Mouse (Mus musculus) lung, embryonic 15.5 days (tissue): ENCODE measurements at regions not wholly inside any gene's neighbourhood (a gene's known extent, or its start where the extent isn't known, plus 50 kb on each side); places are given as distances from the start of the nearest gene placed in this dataset.
A peak's percentile ranks its signal among the peaks of the same experiment; 100 is the strongest.

Experiments
- ATAC-seq: fragments of 200-750 bp; cut with Nextera tagmentation; 2 replicates; pipeline ENCODE4 v1.8.0; 2017; ENCODE audit warnings: moderate number of reproducible peaks, borderline replicate concordance; ENCODE audit not compliant: low FRiP score, low TSS enrichment; ENCODE audit errors: extremely low read depth
- H3K27ac ChIP-seq: fragments of 300-500 bp; sonication (generic); 2 replicates; pipeline ENCODE4 v1.5.1; 2015; ENCODE audit warnings: moderate library complexity, mild to moderate bottlenecking, inconsistent platforms
- H3K27me3 ChIP-seq: fragments of 300-500 bp; sonication (generic); 2 replicates; pipeline ENCODE4 v1.6.1; 2015; ENCODE audit warnings: inconsistent platforms
- H3K36me3 ChIP-seq: fragments of 300-500 bp; sonication (generic); 2 replicates; pipeline ENCODE4 v1.6.1; 2015; ENCODE audit warnings: inconsistent platforms
- H3K4me1 ChIP-seq: fragments of 300-500 bp; sonication (generic); 2 replicates; pipeline ENCODE4 v1.6.1; 2015; ENCODE audit warnings: inconsistent platforms
- H3K4me2 ChIP-seq: fragments of 300-500 bp; sonication (generic); 2 replicates; pipeline ENCODE4 v1.6.1; 2015; ENCODE audit warnings: inconsistent platforms, mild to moderate bottlenecking, moderate library complexity
- H3K4me3 ChIP-seq: fragments of 300-500 bp; sonication (generic); 2 replicates; pipeline ENCODE4 v1.5.1; 2015; ENCODE audit warnings: mild to moderate bottlenecking, inconsistent platforms
- H3K9ac ChIP-seq: fragments of 300-500 bp; sonication (generic); 2 replicates; pipeline ENCODE4 v1.6.1; 2015; ENCODE audit warnings: inconsistent platforms
- H3K9me3 ChIP-seq: fragments of 300-500 bp; sonication (generic); 2 replicates; pipeline ENCODE4 v1.6.1; 2016; ENCODE audit warnings: inconsistent platforms
- WGBS: fragments of 180-500 bp; shearing (Covaris S2); methylation state at CpG from one replicate; pipeline ENCODE4 v1.1.7; 2015; 5-methylcytosine and 5-hydroxymethylcytosine counted together

DNA sequence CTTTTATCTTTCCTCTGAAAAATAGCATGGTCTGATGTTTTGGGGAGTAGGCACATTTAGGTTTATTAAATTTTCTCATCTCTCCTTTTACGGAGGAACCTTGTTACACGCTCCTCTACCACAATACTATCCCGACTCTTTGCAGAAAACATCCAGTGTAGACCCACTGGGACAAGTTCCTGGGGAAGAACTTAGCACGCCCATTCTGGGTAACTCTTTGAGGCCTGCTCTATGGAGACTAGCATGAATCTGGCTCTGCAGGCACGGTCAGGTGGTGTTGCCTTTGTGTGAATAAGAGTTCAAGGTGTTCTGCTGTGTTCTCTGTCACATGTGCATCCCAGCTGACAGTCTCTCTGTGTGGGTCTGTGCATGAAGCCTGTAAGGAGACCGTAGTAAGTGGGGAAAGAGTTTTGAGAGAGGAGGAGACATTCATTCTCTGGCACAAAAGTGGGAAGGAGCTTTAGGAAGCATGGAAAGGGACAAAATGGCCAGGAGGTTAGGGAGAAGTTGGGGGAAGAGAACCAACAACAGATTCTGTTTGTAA lies 105.2 kb upstream of the Satb2 start:
- 86% methylated on average over 6 of the region's 6 CpGs for WGBS
- no peaks in the 10 kb centered on the region for H3K9me3 ChIP-seq
- H3K4me3 ChIP-seq, result no peak overlapping the region
- no peaks in the 10 kb centered on the region for H3K4me1 ChIP-seq
- H3K9ac ChIP-seq, result no peak overlapping the region
- H3K27me3 ChIP-seq, result no peaks in the 10 kb centered on the region
- H3K27ac ChIP-seq, result no peak overlapping the region
- no peak for ATAC-seq
- H3K36me3 ChIP-seq, result no peaks in the 10 kb centered on the region
- no peak overlapping the region for H3K4me2 ChIP-seq

DNA sequence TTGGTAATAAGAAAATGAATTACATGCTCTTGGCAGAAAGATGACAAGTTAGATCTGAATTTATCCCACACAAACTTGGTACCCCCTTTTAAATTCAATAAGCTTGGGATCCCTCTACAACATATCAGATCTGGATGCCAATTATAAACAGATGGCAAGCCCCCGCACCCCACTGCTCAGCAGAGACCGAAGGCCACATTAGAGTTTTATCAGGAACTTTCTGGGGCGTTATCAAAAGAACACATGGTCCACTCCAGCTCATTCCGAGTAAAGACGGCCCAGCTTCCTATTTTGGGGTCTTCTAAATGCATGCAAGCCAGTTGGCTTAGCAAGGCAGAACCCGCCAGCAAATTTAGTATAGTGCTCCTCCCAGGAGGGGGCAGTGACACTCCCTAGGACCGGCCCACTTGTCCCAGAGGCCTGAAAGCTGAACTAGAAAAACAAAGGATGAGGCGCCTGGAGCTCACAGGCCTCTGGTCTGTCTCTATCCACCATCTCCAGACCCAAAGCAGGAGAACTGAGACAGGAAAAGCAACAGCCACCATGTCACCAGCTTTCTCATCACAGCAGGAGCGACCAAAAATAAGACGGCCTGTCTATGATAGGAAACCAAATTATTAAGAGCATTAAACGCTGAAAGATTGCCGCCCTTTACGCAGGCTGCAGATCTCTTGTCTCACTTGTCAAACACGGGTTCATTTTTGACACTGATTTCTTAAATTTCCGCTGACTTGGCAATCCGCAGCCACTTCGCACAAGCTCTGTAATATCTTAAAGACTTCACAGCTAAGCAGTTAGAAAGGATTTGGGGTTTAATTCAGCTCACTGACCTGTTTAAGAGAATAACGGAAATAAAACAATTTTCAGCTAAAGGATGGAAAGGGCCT lies 117.2 kb upstream of the Satb2 start:
- no peaks in the 10 kb centered on the region for H3K36me3 ChIP-seq
- H3K9ac ChIP-seq, result no peak overlapping the region
- H3K9me3 ChIP-seq, result no peaks in the 10 kb centered on the region
- H3K27ac ChIP-seq, result no peak overlapping the region
- no peaks in the 10 kb centered on the region for H3K27me3 ChIP-seq
- no peaks in the 10 kb centered on the region for H3K4me1 ChIP-seq
- ATAC-seq, result no peak
- no peak overlapping the region for H3K4me3 ChIP-seq
- no peak overlapping the region for H3K4me2 ChIP-seq
- 71% methylated on average over 18 of the region's 18 CpGs for WGBS

DNA sequence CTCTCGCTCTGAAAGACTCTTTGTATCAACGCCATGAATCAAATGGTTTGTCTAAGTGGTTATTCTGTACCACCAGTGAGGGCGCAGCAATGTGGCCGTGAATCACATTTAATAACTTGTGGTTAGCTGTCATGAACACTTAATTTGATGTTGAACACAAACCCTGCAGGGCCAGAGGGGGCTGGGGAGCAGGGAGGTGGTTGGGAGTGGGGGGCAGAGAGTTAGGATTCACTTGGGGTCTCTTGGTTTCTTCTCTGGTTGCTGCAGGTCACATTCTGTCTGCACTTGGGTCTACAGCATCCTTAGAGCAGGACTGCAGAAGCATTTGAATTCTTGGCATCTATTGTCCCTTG lies 117.8 kb upstream of the Satb2 start:
- no peak for ATAC-seq
- H3K9me3 ChIP-seq, result no peaks in the 10 kb centered on the region
- no peak overlapping the region for H3K4me3 ChIP-seq
- H3K9ac ChIP-seq, result no peak overlapping the region
- H3K27me3 ChIP-seq, result no peaks in the 10 kb centered on the region
- 69% methylated on average over 4 of the region's 4 CpGs for WGBS
- no peak overlapping the region for H3K27ac ChIP-seq
- H3K36me3 ChIP-seq, result no peaks in the 10 kb centered on the region
- no peak overlapping the region for H3K4me2 ChIP-seq
- H3K4me1 ChIP-seq, result no peaks in the 10 kb centered on the region

DNA sequence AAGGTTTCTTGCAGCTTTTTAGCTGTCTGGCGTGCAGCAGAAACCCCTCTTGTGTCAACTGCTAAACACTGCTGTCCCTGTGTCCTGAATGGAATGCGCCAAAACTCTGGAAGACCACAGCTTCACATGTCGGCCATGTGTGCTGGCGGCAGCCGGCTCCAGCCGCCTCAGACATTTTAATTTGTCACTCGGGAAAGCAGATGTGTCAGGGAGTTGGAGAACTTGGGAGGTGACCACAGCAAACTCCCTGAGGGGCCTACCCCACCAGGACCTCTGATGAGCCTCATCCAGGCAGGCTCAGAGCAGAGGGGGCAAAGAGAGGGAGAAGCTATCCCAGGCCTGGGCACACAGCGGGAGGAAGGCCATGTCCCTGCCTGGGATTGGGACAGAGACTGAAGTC lies 118.3 kb upstream of the Satb2 start:
- no peak for ATAC-seq
- no peaks in the 10 kb centered on the region for H3K36me3 ChIP-seq
- no peak overlapping the region for H3K9ac ChIP-seq
- no peaks in the 10 kb centered on the region for H3K9me3 ChIP-seq
- H3K27ac ChIP-seq, result no peak overlapping the region
- no peak overlapping the region for H3K4me2 ChIP-seq
- 53% methylated on average over 8 of the region's 8 CpGs for WGBS
- H3K4me1 ChIP-seq, result no peaks in the 10 kb centered on the region
- no peak overlapping the region for H3K4me3 ChIP-seq
- no peaks in the 10 kb centered on the region for H3K27me3 ChIP-seq

DNA sequence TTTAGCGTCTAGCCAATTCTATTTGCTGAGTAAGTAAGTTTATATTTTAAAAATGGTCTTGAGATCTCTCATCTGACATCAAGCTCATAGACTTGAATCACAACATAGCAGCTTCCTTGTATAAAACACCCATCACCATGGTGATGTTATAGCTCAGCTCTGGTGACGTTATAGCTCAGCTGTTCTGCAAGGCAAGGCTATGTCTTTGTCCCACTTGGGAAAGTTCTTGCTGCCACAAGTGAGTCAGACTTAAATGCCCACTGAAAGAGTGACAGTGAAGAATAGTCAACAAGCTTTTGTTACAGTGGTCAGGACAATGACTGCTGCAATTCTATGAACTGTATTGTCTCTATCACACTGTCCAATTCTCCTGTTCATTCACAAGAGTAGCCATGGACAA lies 122.2 kb upstream of the Satb2 start:
- no peak overlapping the region for H3K27ac ChIP-seq
- H3K36me3 ChIP-seq, result no peaks in the 10 kb centered on the region
- H3K27me3 ChIP-seq, result no peaks in the 10 kb centered on the region
- no peak overlapping the region for H3K9ac ChIP-seq
- no peak for ATAC-seq
- H3K9me3 ChIP-seq, result no peaks in the 10 kb centered on the region
- no peak overlapping the region for H3K4me3 ChIP-seq
- no peaks in the 10 kb centered on the region for H3K4me1 ChIP-seq
- 69% methylated on average over 2 of the region's 2 CpGs for WGBS
- no peak overlapping the region for H3K4me2 ChIP-seq

DNA sequence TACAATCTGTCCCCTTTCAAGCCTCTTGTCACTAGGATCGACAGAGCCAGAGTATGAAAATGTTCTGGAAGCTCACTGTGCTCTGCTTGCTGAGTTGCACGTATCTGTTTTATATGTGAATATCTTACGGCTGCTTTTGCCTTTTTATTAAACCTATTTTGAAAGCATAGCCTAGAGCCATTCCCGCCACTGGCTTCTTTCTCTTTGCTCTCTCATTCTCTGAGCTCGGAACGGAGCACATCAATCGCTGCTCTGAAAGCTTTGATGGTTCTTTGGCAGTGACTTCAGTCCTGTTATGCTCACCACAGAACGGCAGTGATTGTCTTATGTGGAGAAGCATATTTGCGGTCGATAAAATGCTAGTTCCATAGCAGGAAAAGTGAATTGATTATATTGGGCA lies 128.9 kb upstream of the Satb2 start:
- Histone ChIP-seq H3K27me3 (no peaks in the 10 kb centered on the region), H3K9ac (no peak overlapping the region), H3K36me3 (no peaks in the 10 kb centered on the region), H3K4me3 (no peak overlapping the region), H3K4me2 (no peak overlapping the region), H3K9me3 (no peaks in the 10 kb centered on the region; the same call in 1 of the 2 replicates), H3K27ac (no peak overlapping the region), H3K4me1 (no peaks in the 10 kb centered on the region)
- ATAC-seq, result no peak
- WGBS, result 45% methylated on average over 10 of the region's 10 CpGs

DNA sequence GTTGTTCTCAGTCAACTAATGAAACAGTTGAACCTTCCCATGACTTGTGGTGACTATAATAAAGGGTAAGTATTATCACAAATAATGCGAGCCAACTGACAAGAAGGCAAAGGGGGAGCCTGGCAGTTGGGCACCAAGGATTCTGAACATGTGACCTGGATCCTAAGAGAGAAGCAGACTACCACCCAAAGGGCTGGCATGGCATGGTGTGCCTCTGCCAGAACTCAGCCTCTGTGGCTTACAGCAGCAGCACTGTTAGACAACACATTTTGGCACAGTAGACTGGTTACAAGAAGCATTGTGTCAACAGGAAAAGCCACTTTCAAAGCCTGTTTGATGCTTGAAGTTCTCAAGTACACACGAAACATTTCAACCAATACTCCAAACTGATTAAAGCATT lies 142.2 kb upstream of the Satb2 start:
- H3K9ac ChIP-seq, result no peak overlapping the region
- H3K4me2 ChIP-seq, result no peak overlapping the region
- WGBS, result 66% methylated on average over 2 of the region's 2 CpGs
- no peaks in the 10 kb centered on the region for H3K36me3 ChIP-seq
- no peaks in the 10 kb centered on the region for H3K9me3 ChIP-seq
- no peak overlapping the region for H3K4me3 ChIP-seq
- no peak overlapping the region for H3K27ac ChIP-seq
- no peaks in the 10 kb centered on the region for H3K27me3 ChIP-seq
- no peak for ATAC-seq
- no peaks in the 10 kb centered on the region for H3K4me1 ChIP-seq

DNA sequence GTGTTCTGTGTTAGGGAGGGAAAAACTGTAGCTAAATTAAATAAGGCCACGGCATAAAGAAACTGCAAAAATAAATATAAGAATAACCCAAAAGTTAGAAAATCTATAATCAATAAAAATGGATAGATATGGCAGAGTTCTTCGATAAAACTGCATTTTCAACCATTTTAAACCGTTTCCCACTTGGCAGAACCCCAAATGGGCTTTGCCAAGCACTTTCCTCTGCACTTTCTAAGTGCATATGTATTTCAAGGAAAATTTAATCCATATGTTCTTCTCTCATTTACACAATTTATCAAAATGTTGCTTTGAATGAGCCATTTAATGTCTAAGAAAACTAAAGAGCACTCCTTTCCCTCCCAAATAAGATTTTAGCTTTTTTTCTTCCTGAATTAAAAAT lies 165.7 kb upstream of the Satb2 start:
- H3K27ac ChIP-seq, result no peak overlapping the region
- no peak for ATAC-seq
- no peak overlapping the region for H3K4me3 ChIP-seq
- no peaks in the 10 kb centered on the region for H3K36me3 ChIP-seq
- no peaks in the 10 kb centered on the region for H3K27me3 ChIP-seq
- H3K9ac ChIP-seq, result no peak overlapping the region
- H3K4me1 ChIP-seq, result no peaks in the 10 kb centered on the region
- 65% methylated on average over 3 of the region's 3 CpGs for WGBS
- H3K9me3 ChIP-seq, result no peaks in the 10 kb centered on the region
- no peak overlapping the region for H3K4me2 ChIP-seq

DNA sequence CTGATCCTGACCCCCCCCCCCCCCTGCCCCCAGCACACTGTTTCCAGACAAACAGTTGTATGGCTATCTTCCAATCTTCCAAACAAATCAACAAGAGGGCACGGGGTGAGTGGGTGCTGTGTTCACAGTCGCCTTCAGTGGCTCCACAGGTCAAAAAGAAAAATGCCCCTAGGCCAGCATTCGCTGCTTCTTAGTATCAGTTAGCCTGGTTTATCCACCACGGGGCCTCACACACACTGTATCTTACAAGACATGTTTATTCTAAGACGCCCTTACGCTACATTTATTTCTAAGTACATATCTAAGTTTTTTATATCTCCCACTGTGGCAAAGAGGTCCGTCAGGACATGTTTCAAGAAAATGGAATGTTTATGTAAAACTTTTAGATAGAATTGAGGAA lies 177.4 kb upstream of the Satb2 start:
- Histone ChIP-seq H3K27ac (no peak overlapping the region), H3K4me1 (no peaks in the 10 kb centered on the region), H3K9ac (no peak overlapping the region), H3K36me3 (no peaks in the 10 kb centered on the region), H3K9me3 (no peaks in the 10 kb centered on the region), H3K4me2 (no peak overlapping the region), H3K4me3 (no peak overlapping the region), H3K27me3 (no peaks in the 10 kb centered on the region)
- 41% methylated on average over 7 of the region's 7 CpGs for WGBS
- ATAC-seq, result peak; percentile 59; the same call in 1 of the 2 replicates

DNA sequence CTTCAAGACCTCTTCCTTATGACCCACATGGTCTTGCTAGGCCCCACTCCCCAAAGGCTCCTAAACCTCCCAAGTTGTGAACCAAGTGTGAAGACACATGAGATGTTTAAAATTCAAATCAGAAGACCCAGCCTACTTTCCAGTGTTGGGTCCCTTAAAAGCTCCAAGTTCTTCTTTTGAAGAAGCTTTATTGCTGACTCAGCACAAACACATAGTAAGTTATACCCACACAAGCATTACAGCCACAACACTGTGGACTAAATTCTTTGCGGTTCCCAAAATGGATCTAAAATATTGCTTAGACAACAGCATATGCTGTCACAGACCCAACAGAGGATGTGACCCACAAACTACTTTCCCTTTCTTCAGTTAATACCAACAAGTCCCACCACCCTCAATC lies 186.0 kb upstream of the Satb2 start:
- no peak for ATAC-seq
- H3K27me3 ChIP-seq, result no peaks in the 10 kb centered on the region
- no peak overlapping the region for H3K9ac ChIP-seq
- no peak overlapping the region for H3K4me2 ChIP-seq
- no peaks in the 10 kb centered on the region for H3K9me3 ChIP-seq
- H3K27ac ChIP-seq, result no peak overlapping the region
- 97% methylated on average over 1 of the region's 1 CpGs for WGBS
- no peaks in the 10 kb centered on the region for H3K4me1 ChIP-seq
- no peak overlapping the region for H3K4me3 ChIP-seq
- no peaks in the 10 kb centered on the region for H3K36me3 ChIP-seq

DNA sequence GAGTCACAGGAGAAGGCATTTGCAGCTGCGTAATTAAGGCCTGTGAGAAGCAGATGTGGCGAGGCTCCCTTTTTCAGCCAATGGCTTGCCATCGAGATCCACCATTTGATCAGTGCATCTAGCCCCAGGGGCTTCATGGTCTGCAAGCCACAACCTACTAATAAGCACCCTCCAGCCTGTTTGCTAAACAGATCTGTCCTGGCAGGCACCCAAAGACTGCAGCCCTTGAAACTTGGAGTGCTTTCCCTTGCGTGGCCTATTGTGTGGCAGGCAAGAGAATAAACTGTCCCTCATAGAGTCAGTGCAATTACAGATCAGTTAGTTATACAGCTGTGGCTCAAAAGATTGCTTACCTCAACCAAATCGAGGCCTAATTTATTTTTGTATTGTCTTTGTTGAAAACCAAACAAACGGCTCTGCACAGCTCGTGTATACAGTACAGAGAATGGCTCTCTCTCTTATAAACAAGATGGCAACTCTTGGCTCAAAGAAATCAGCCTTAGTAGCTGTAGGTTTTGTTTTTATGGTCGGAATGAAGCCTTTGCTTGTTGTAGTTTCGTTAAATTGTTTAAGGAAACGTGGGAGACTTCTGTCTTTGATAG lies 195.9 kb upstream of the Satb2 start:
- H3K27me3 ChIP-seq, result no peaks in the 10 kb centered on the region
- WGBS, result 41% methylated on average over 10 of the region's 10 CpGs
- no peak overlapping the region for H3K4me3 ChIP-seq
- H3K9me3 ChIP-seq, result no peaks in the 10 kb centered on the region
- H3K27ac ChIP-seq, result no peak overlapping the region
- ATAC-seq, result no peak
- peaks cover 3% of the 10 kb centered on the region; the same call in 1 of the 2 replicates for H3K4me1 ChIP-seq
- no peak overlapping the region for H3K9ac ChIP-seq
- H3K4me2 ChIP-seq, result no peak overlapping the region
- H3K36me3 ChIP-seq, result no peaks in the 10 kb centered on the region

DNA sequence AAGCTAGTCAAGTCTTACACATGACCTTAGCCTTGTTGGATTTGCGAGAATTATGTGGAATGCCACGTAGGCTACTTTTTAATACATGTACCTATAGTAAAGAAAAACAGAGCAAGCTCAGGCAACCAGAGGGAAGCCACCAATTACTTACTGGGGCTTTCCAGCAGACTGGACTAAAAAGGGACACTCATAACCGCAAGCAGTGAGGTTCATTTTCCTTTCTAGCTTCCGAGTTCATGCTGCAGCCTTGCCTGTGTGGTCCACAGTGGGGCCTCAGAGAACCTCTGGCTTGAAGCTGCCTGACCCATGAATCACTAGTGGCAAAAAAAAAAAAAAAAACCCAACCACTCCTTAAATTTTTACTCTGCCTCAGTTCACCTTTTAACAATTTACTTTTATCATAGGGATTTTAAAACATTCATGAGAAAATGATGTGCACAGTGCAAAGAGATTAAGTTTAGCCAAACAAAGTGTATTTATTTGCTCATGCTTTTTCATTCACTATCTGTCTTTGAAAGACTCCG lies 188.6 kb upstream of the 1700066M21Rik start:
- 74% methylated on average over 5 of the region's 5 CpGs for WGBS
- H3K4me2 ChIP-seq, result no peak overlapping the region
- no peaks in the 10 kb centered on the region for H3K36me3 ChIP-seq
- no peak overlapping the region for H3K27ac ChIP-seq
- no peaks in the 10 kb centered on the region for H3K27me3 ChIP-seq
- H3K9ac ChIP-seq, result no peak overlapping the region
- no peak for ATAC-seq
- H3K4me1 ChIP-seq, result no peaks in the 10 kb centered on the region
- no peaks in the 10 kb centered on the region for H3K9me3 ChIP-seq
- no peak overlapping the region for H3K4me3 ChIP-seq
